Mouse (Mus musculus): Measurements from ENCODE around the gene Clec9a. TPM values are rescaled to one million over a fixed set of nuclear protein-coding genes. Genes with fewer than 3 reads are reported as not detected.

The Clec9a gene
- polyA plus RNA-seq, 1 experiment, result 8.7 TPM

- DNase-seq (ENCODE audit: low read depth in 1 of 2, low spot score in 2 of 2), result no peak
- Histone ChIP-seq H3K27me3 (ENCODE audit: control insufficient read depth, insufficient read depth, low read length) (no peaks in the 10 kb centered on the region), H3K4me3 (ENCODE audit: extremely low read depth, insufficient read depth, insufficient read length) (no peak overlapping the region), H3K4me1 (ENCODE audit: control insufficient read depth, insufficient read depth, insufficient read length) (no peaks in the 10 kb centered on the region), H3K36me3 (ENCODE audit: control insufficient read depth, insufficient read depth, low read length) (no peaks in the 10 kb centered on the region), H3K27ac (ENCODE audit: insufficient read depth, low read length) (no peak overlapping the region)
- TF ChIP-seq CTCF (IDR thresholded peaks at IDR 0.05; ENCODE audit: extremely low read depth, insufficient read depth, insufficient read length, insufficient replicate concordance), result no peak
- WGBS, result 85% methylated on average over 4 of the region's 4 CpGs
These were observed 28.2 kb upstream of the Clec9a start for GRCm38 (mm10) chr6:129380454-129380853.

DNA sequence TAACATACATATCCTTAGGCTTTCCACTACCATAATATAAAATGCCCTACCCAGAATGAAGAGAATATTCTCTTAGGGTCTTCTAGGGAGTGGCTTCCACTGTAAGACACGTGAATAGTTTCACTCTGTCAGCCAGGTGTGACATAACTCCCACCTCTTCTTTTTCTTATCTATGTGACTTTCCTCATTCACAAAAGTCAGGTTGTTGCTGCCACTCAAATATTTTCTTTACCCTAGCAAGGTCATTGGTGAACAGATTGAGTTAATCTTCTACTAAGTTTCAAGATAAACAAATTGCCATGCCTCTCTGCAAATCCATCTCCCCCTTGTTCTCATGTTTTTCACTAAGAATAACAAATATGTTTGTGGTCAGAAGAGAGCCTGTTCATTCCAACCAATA, 26.9 kb upstream of the Clec9a start:
- H3K27ac ChIP-seq (ENCODE audit: insufficient read depth, low read length), result no peak overlapping the region
- H3K36me3 ChIP-seq (ENCODE audit: control insufficient read depth, insufficient read depth, low read length), result no peaks in the 10 kb centered on the region
- WGBS, result 58% methylated on average over 1 of the region's 1 CpGs
- H3K4me3 ChIP-seq (ENCODE audit: extremely low read depth, insufficient read depth, insufficient read length), result no peak overlapping the region
- TF ChIP-seq CTCF (IDR thresholded peaks at IDR 0.05; ENCODE audit: extremely low read depth, insufficient read depth, insufficient read length, insufficient replicate concordance), result no peak
- no peak for TF ChIP-seq POLR2A (IDR thresholded peaks at IDR 0.05; ENCODE audit: low read depth, low read length)
- no peaks in the 10 kb centered on the region for H3K27me3 ChIP-seq (ENCODE audit: control insufficient read depth, insufficient read depth, low read length)
- no peaks in the 10 kb centered on the region for H3K4me1 ChIP-seq (ENCODE audit: control insufficient read depth, insufficient read depth, insufficient read length)
- DNase-seq (ENCODE audit: low read depth in 1 of 2, low spot score in 2 of 2), result no peak

- no peak for DNase-seq (ENCODE audit: low read depth in 1 of 2, low spot score in 2 of 2)
- TF ChIP-seq POLR2A (IDR thresholded peaks at IDR 0.05; ENCODE audit: low read depth, low read length), result no peak
- TF ChIP-seq CTCF (IDR thresholded peaks at IDR 0.05; ENCODE audit: extremely low read depth, insufficient read depth, insufficient read length, insufficient replicate concordance), result no peak
- Histone ChIP-seq H3K27ac (ENCODE audit: insufficient read depth, low read length) (no peak overlapping the region), H3K27me3 (ENCODE audit: control insufficient read depth, insufficient read depth, low read length) (no peaks in the 10 kb centered on the region), H3K4me1 (ENCODE audit: control insufficient read depth, insufficient read depth, insufficient read length) (no peaks in the 10 kb centered on the region), H3K4me3 (ENCODE audit: extremely low read depth, insufficient read depth, insufficient read length) (no peak overlapping the region), H3K36me3 (ENCODE audit: control insufficient read depth, insufficient read depth, low read length) (no peaks in the 10 kb centered on the region)
- 76% methylated on average over 3 of the region's 3 CpGs for WGBS
These were observed 25.2 kb upstream of the Clec9a start for GRCm38 (mm10) chr6:129383466-129383865.

- no peak overlapping the region for H3K4me3 ChIP-seq (ENCODE audit: extremely low read depth, insufficient read depth, insufficient read length)
- no peak overlapping the region for H3K27ac ChIP-seq (ENCODE audit: insufficient read depth, low read length)
- no peaks in the 10 kb centered on the region for H3K4me1 ChIP-seq (ENCODE audit: control insufficient read depth, insufficient read depth, insufficient read length)
- 92% methylated on average over 4 of the region's 4 CpGs for WGBS
- no peak for TF ChIP-seq POLR2A (IDR thresholded peaks at IDR 0.05; ENCODE audit: low read depth, low read length)
- TF ChIP-seq CTCF (IDR thresholded peaks at IDR 0.05; ENCODE audit: extremely low read depth, insufficient read depth, insufficient read length, insufficient replicate concordance), result no peak
- H3K36me3 ChIP-seq (ENCODE audit: control insufficient read depth, insufficient read depth, low read length), result no peaks in the 10 kb centered on the region
- no peak for DNase-seq (ENCODE audit: low read depth in 1 of 2, low spot score in 2 of 2)
- no peaks in the 10 kb centered on the region for H3K27me3 ChIP-seq (ENCODE audit: control insufficient read depth, insufficient read depth, low read length)
These were observed 23.7 kb upstream of the Clec9a start for GRCm38 (mm10) chr6:129385000-129385399.

DNA sequence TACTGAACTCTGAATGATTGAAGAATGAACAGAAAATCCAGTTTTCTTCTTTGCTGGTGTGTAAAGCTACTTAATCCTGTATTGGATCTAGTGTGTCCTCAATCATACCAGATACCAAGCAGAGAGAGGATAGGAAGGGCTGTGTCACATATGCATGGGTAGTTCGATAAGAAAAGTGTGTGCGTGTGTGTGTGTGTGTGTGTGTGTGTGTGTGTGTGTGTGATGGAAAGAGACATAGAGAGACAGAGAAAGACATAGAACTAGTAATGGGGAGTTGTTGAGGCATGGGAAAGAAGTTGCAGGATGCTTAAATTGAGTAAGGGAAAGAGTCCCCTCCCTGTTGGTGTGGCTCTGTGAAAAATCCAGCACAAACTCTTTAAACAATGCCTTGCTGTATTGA, 22.9 kb upstream of the Clec9a start, which contains the start of gene Clec12b:
Gene Clec12b (minus strand): TSS at position 101 of the 400 bp plus-strand sequence.
- H3K4me1 ChIP-seq (ENCODE audit: control insufficient read depth, insufficient read depth, insufficient read length), result no peaks in the 10 kb centered on the region
- H3K4me3 ChIP-seq (ENCODE audit: extremely low read depth, insufficient read depth, insufficient read length), result no peak within 1 kb of the TSS
- no peaks in the 10 kb centered on the region for H3K36me3 ChIP-seq (ENCODE audit: control insufficient read depth, insufficient read depth, low read length)
- TF ChIP-seq CTCF (IDR thresholded peaks at IDR 0.05; ENCODE audit: extremely low read depth, insufficient read depth, insufficient read length, insufficient replicate concordance), result no peak
- no peak for TF ChIP-seq POLR2A (IDR thresholded peaks at IDR 0.05; ENCODE audit: low read depth, low read length)
- DNase-seq (ENCODE audit: low read depth in 1 of 2, low spot score in 2 of 2), result no peak
- WGBS, result 81% methylated on average over 2 of the region's 2 CpGs
- no peaks in the 10 kb centered on the region for H3K27me3 ChIP-seq (ENCODE audit: control insufficient read depth, insufficient read depth, low read length)
- H3K27ac ChIP-seq (ENCODE audit: insufficient read depth, low read length), result no peak within 1 kb of the TSS

GRCm38 (mm10) chr6:129393087-129393720, 15.5 kb upstream of the Clec9a start:
- TF ChIP-seq POLR2A (IDR thresholded peaks at IDR 0.05; ENCODE audit: low read depth, low read length), result no peak
- no peak for TF ChIP-seq CTCF (IDR thresholded peaks at IDR 0.05; ENCODE audit: extremely low read depth, insufficient read depth, insufficient read length, insufficient replicate concordance)
- no peak for DNase-seq (ENCODE audit: low read depth in 1 of 2, low spot score in 2 of 2)
- Histone ChIP-seq H3K4me3 (ENCODE audit: extremely low read depth, insufficient read depth, insufficient read length) (no peak overlapping the region), H3K4me1 (ENCODE audit: control insufficient read depth, insufficient read depth, insufficient read length) (no peaks in the 10 kb centered on the region), H3K27ac (ENCODE audit: insufficient read depth, low read length) (no peak overlapping the region), H3K36me3 (ENCODE audit: control insufficient read depth, insufficient read depth, low read length) (no peaks in the 10 kb centered on the region), H3K27me3 (ENCODE audit: control insufficient read depth, insufficient read depth, low read length) (no peaks in the 10 kb centered on the region)
- WGBS, result 21% methylated on average over 2 of the region's 2 CpGs

- Histone ChIP-seq H3K36me3 (ENCODE audit: control insufficient read depth, insufficient read depth, low read length) (no peaks in the 10 kb centered on the region), H3K4me3 (ENCODE audit: extremely low read depth, insufficient read depth, insufficient read length) (no peak overlapping the region)
- 73% methylated on average over 6 of the region's 6 CpGs for WGBS
These were observed 14.9 kb upstream of the Clec9a start for GRCm38 (mm10) chr6:129393732-129394131.

More at GRCm38 (mm10) chr6:129393732-129394131, 14.9 kb upstream of the Clec9a start:
- TF ChIP-seq POLR2A (IDR thresholded peaks at IDR 0.05; ENCODE audit: low read depth, low read length) (no peak), CTCF (IDR thresholded peaks at IDR 0.05; ENCODE audit: extremely low read depth, insufficient read depth, insufficient read length, insufficient replicate concordance) (no peak)
- Histone ChIP-seq H3K27ac (ENCODE audit: insufficient read depth, low read length) (no peak overlapping the region), H3K4me1 (ENCODE audit: control insufficient read depth, insufficient read depth, insufficient read length) (no peaks in the 10 kb centered on the region), H3K27me3 (ENCODE audit: control insufficient read depth, insufficient read depth, low read length) (no peaks in the 10 kb centered on the region)
- no peak for DNase-seq (ENCODE audit: low read depth in 1 of 2, low spot score in 2 of 2)
